Mouse (Mus musculus): ENCODE measurements around the gene Adgrg5. TPM values are rescaled to one million over a fixed set of nuclear protein-coding genes. Genes with fewer than 3 reads are reported as not detected.

The Adgrg5 gene
- polyA plus RNA-seq, 3 experiments from 2014 or later = 1.8 to 4.3 (median 4.1) TPM

DNA sequence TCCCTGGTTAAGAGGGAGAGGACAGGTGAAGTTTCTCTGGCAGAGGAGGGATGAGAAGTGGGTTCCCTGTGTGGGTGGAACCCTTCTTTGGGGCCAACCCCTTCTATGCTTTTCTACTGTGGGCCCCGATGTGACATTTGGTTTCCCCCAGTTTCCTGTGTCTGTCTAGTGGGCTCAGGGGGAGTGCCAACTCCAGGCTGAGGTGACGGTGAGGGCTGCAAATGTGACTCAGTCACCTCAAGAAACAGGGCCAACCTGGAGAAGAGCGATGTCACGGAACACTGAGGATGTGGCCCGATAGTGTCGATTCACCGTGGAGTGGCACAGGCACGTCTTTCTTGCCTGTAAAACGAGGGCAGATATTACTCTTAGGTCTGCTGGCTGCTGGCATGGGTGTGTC lies 49.8 kb downstream of the Adgrg5 start:
- ATAC-seq = peak; percentile 69

DNA sequence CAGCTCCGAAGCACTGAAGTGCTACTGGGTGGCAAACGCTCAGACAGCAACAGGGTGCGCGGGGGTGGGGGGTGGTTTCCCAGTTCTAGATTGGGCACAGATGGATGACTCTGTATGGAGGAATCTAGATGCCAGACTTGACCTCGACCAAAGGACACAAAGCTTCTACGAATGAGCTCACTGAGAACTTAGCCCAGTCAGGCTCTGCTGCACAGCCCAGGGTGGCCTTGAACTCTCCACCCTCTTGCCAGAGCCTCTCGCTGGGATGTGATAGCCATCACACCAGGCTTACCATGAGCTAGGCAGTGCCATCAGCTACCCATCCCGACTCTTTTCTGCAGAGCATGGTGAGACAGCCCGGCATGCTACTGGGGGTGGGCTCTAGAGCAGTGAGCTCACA lies 50.3 kb downstream of the Adgrg5 start:
- no peak for ATAC-seq

DNA sequence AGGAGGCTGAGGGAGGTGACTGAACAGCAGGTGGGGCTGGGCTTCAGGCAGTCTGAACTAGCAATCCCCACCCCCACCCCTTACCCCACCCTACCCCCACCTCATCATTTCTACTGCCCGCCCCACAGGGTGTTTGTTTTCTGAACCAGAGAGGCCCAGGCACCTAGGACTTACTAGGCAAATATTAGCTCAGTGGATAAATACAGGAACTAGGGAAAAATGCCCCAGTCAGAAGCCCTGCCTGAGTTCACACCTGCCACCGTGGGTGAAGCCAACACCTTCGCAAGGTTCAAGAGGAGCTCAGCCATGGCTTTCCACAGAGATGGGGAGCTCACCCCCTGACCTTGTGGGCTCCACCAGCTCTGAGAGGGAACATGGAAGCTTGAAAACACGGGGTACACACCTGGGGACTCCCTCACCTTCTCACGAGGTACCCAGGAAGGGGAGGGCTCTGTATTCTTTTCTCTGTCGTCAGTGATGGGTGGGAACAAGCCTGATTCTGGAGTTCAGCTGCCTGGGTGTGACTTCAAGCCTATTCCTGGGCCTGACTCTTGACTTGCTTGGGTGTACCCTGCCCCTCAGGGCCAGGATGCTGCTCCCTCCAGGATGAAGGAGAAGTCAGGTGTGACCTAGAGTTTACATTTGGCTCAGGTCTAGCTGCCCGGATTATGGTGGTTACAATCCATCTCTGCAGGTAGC lies 51.1 kb downstream of the Adgrg5 start, which contains the start of gene Adgrg1:
Gene Adgrg1, plus strand, starts transcription at position 285 of the 699 bp plus-strand sequence.
- no peak for ATAC-seq

DNA sequence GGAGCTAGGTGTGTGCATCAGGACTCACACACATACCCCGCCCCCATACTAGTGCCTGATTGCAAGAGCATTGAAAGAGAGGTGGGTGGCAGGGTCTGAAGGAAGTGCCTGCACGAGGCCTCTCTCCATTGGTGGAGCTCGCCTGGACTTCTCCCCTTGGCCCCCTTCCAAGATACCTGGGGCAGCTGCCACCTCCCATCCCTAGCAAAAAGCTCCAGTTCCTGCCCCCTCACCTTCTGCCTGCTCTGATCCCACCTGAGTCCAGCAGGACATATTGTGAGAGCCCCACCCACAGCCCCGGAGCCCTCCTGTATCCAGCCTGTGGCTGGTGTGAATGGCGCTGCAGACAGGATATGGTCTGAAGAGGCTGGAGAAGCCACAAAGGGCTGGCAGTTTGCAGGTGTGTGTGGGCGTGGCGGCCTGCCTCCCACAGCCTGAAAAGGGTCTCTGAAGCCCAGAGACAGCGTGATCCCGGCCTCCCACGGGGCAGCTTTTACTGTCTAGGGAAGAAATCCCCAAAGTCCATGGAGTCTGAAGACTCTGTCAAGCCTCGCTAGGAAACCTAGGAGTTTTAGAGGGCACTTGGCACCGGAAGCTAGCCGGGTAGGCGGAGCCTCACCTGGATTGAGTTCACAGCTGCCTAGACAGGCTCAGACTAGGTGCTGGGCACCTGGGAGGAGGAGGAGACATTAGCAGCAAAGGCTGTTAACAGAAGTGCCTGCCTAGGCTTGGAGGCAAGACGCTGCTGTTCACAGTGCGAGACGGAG lies 53.3 kb downstream of the Adgrg5 start:
- ATAC-seq = peak; percentile 66

DNA sequence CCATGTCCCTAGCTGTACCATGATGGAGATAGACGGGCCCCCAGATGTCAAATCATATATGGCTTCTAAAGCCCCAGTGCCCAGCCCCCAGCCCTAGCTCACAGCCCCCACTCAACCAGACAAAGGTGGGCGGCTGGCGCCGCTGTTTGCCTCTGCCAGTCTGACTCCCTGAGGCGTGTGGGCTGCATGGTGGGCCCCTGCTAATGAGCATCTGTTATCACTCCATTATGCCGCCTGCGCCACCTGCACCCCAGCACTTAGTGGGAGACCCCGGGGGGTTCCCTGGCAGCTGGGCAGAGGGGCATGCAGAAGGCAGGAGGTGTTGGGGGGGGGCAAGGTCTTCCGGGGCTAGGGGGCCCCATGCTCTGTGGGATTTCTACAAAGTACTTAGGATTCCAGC lies 54.6 kb downstream of the Adgrg5 start:
- no peak for ATAC-seq

DNA sequence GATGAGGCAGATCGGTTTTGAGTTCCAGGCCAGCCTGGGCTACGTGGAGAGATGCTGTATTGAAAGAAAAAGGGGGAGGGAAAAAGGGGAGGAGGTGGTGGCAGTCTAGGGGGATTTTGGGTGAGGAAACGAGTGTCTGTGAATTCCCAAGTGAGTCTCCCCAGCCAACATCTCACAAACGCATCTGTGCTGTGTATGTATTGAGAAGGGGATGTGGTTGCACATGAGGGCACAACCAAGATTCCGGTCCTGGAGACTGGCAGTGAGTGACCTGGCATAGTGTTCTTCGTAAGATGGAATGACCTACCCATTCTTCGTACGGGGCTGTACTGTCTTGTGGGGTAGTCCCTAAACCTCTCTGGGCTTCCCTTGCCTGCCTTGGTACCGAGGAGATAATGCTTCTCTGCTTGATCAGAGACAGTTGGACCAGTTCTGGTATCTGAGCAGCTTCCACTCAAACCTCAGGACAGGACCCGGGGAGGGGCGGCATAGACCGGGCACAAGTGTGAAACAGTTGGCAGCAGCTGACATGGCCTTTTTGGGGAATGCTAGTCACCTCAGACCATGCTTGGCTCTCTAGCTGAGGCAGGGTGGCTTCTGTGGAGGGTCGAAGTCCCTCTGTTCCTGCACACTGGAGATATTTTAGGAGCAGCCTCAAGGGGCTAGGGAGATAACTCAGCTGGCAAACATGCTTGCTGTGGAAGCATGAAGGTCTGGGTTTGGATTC lies 55.3 kb downstream of the Adgrg5 start:
- ATAC-seq = no peak

DNA sequence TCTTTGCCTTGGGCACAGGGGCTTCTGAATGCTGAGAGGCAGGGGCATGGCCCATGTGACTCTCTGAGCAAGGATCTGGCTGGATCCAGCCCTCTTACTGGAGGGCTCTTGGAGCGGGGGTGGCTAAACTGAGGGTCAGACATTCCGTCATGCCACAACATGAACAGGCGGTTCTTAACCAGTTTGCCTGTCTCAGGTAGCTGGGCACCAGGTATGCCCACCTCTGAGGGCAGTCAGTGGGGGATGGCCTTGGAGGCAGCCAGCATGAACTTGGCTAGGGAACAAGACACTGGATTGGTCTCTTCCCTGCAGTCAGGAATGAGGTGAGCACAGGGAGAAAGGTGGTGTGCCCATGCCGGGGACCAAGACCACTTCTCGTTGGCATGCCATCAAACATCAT lies 56.7 kb downstream of the Adgrg5 start:
- no peak for ATAC-seq

DNA sequence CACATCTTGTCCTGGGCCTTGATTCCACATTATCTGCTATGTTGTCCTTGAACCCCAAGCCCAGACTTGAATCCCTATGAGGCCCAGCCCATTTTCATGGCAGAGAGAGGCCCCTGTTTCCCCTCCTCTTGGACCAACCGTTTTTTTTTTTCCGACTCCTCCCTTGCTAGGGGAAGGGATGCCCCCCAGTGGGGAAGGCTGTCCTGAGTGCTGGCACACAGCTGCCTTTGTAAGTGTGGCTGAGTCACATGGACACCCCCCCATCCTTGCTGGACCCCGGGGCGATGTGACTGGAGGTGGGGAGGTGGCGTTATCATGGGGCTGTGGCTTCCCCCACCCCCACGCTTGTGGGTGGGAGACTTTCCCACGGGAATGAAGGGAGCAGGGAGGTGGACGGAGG lies 57.5 kb downstream of the Adgrg5 start:
- no peak for ATAC-seq

DNA sequence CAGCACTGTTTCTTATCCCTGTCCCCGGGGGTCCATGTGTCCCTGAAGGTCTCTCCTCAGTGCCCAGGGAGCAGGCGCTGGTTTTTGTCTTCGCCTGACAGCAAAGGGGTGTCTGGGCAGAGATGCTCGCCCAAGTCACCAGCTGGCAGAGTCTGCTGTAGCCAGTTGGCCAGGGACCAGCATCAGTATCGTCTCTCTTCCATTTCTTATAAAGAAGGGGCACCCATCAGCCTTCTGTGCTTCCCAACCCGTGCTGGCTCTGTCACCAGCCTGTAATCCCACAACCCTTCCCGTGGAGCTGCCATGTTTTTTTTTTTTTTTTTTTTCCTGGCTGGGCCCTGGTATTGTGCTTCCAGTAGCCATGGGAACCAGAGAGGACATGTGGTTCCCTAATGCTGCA lies 58.4 kb downstream of the Adgrg5 start:
- ATAC-seq = no peak

DNA sequence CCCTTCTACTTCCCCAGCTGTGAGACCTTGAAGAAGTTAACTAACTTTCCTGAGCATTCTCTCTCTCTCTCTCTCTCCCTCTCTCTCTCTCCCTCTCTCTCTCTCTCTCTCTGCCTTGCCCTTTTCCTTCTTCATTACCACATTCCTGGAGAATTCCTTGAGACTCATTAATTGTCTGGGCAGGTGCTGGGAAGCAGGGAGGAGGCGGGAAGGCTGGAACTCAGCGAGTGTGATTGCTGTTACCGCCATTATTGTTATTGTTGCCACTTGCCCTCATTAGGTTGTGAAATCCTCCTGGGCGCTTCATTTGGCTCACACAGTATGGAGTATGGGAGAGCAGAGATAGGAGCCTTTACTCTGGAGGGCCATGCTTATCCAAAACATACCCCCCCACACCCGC lies 59.7 kb downstream of the Adgrg5 start:
- ATAC-seq = no peak

DNA sequence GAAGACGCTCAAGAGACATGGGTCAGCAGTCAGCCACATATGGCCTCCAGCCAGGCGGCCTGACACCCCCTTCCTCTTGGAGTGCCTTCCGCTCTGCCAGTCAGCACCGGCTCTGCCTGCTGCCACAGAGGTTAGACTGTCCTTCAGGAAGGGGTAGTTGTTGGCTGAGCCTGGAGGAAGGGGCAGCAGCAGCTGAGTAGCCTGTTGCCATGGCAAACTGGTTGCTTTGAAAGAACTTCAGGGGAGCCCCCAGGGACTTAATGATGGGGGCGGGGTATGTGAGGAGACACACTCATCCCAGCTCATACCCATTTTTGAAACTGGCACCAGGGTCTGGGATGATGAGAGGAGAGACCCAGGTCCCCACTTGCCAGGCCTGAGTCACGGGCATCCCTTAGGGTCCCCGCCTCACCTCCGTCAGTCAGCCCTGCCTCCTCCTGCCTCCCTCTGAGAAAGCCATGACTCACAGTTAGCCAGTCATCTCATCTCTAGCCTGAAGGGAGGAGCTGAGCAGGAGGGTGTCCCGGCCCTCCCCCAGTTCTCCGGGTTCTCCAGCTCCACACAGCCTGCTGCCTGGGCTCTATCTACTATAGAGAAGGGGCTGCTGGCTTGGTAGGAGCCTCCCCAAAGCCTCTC lies 60.5 kb downstream of the Adgrg5 start:
- no peak for ATAC-seq

DNA sequence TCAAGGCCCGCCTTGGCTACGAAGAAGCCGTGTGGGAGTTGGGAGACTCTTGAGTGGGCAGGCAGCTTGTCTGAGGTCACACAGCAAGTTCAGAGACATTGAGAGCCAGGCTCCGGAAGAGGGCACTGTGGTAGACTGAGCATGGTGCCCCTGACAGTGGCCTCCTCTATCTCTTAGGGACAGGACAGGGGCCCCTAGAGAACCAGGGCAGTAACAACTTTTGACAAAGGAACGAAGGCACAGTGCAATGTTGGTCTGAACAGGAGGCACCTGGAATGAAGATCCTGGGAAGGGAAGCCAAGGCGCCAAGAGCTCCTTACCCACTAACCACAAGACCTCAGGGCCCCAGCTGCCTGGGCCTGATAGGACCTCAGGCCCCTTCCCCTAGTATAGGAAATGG lies 61.5 kb downstream of the Adgrg5 start:
- ATAC-seq = no peak

DNA sequence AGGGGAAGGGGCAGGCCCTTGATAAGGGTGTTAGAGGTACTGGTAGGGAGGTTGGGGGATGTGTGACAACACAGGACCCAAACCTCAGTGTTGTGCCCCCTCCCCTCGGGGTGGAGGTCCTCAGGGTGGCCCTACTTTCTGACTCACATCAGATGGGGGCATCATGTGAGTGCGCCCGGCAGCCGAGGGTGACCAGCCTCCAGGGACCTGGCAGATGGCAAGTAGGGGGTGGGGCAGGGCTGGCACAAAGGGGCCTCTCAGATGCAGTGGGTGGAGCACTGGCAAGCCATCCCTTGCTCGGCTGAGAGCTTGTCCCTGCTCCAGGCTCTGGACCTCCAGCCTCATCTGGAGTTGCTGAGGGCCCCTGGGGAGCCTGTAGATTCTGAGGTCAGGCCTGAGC lies 63.2 kb downstream of the Adgrg5 start:
- no peak for ATAC-seq

DNA sequence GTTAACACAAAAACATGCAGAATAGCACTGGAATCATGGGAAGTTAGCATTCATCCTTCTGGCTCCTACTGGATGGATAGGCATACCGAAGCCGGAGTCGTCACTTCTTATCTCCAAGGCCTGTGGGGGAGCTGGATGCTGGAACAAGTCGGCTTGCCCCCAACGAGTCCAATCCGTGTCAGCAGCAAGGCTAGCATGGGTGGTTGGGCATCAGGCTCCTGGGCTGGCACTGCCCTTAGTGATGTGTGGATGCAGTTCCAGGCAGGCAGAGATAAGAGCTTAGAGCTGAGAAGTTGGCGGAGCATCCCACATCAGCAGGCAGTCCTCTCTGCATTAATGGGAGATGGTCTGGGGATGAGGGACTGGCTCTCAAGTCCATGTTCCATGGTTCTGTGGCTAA lies 64.1 kb downstream of the Adgrg5 start:
- no peak for ATAC-seq

DNA sequence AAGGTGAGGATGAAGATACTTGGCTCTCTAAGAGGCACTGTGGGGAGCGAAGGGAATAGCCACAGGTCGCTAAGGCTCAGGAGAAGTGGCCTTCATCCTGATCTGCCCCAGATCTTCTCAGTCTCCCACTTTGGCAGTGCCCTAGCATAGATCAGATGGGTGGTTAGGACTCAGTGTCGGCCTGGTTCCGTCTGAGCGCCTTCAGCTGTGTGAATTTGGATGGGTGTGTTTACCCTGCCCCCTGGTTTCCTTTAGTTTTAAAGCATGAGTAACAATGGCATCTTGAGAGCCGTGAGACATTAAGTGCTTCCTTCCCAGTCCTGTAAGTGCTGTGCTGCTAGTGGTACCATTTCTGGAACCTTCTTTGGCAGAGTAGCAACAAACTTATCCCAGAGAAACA lies 65.1 kb downstream of the Adgrg5 start:
- no peak for ATAC-seq

DNA sequence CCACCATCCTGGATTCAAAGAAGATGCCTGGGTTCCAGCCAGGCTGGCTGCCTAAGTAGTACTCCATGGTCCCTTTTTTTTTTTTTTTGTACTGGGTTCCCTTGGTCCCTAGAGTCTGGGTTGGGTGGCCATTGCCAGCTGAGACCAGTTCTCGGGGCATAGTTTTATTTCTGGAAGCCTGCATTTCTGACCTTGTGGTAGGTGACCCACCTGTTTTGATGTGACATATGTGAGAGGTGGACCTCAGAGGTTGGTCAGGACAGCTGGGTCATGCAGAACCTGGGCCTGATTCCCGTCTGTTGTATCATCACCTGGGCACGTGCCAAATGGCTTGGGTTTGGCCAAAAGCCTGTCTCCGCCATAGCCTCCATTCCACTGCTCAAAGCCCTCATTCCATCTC lies 66.2 kb downstream of the Adgrg5 start:
- ATAC-seq = no peak

DNA sequence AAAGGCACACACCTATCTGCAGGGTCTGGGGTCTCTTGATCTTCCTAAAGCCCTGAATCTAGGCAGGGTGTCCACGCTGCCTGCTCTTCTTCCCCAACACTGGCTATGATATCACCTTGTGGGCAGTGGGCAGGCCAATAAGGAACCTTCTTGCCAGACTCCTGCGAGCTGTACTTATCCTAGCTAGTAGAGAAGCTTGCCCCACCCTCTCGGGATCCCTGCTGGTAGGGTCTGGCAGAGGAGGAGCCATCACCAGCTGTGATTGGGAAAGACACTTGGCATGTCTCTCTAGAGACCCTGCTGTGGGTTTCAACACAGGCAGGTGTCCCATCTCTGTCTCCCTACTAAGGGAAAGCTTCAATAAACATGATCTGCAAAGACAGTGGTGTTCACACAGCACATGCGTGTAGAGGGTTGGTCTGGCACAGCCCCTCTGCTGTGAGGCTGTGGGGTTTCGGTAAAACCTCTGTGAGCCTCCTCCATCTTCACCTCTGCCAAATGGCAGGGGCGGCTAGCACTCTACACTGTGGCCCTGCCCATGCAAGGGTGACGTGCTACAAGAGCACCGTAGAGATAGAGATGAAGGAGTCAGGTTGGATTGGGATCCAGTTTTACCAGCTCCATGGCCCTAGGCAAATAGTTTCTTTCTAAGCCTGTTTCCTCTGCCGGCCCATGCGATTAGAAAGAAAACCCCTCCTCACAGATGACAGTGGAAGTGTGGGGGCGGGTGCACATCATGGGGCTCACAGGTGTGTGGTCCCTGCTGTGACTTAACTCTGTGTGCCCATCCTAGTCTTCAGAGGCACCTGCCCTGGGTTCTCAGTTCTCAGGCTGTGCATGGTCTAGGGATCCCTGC lies 67.3 kb downstream of the Adgrg5 start:
- ATAC-seq = no peak

DNA sequence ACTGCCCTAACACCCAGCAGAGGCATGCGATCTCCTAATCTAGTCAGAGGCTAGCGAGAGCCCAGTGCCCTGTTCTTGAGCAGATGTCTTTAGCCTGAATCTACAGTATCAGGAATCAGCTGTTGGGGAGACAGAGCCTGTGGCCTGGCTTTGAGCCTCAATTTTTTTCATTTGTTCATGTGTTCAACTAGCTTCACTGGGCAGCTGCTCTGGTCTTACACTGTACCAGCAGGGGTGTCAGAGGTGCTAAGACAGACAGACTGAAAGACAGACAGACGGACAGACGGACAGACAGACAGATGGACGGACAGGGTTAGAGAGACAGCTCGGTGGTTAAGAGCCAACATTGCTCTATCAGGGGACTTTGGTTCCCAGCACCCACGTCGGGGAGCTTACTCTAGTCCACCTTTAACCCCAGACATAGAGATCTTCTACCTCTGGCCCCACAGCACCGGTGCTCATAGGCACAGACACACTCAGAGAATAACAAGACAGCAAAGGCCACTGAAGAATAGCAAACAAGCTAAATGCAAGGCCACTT lies 68.0 kb downstream of the Adgrg5 start:
- no peak for ATAC-seq

DNA sequence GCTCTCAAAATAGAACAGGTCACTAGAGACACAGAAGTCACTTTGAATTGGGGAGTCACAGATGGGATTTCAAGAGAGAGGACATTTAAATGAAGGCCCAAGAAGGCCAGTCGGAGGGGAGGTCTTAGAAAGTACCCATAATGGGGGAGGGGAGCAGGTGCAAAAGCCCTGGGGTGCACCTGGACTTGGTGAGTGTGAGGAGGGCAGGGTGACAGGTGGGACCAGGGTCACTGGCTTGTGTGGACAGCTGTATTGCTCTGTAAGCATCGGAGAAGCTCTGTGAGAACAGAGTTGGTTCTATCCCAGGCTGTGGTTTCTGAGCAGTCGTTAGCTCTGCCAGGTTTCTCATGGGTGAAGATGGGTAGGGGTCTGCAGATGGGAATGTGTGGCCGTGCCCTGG lies 68.5 kb downstream of the Adgrg5 start:
- ATAC-seq = no peak

DNA sequence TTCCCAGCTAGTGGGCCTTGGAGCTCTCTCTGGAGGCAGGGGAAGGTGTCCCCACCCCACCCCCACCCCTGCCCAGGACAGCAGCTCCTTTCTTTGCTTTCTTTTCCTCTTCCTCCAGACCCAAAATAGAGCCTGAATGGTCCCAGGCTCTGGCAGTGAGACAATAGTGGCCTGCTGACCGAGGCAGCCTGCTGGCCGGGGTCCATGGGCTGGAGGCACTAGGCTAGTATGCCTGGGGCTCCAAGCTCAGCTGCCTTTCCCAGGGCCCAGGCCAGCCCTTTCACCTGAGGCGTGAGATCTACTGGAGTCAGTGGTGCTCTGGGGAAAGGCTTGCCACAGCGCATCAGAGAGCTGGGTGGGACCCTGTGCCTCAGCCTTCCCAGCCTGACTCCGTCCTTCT lies 69.0 kb downstream of the Adgrg5 start:
- no peak for ATAC-seq

Data from inflammation-experienced regulatory T-cells, adult 6 months (primary cell).